Mouse (Mus musculus) heart, embryonic 16.5 days (tissue): ENCODE data around the gene Pnpla1. TPM values are rescaled to one million over a fixed set of nuclear protein-coding genes. Genes with fewer than 3 reads are reported as not detected.

Experiments
- ATAC-seq: fragments of 200-750 bp; cut with Nextera tagmentation; replicated peaks from 2 replicates; pipeline ENCODE4 v1.8.0; 2017; ENCODE audit warnings: moderate number of reproducible peaks; ENCODE audit not compliant: insufficient read depth, low FRiP score; ENCODE audit errors: extremely low read depth
- H3K27ac ChIP-seq: fragments of 300-500 bp; sonication (generic); 2 replicates; pipeline ENCODE4 v1.5.1; 2014; ENCODE audit warnings: mild to moderate bottlenecking, low read length, control low read depth, moderate library complexity
- H3K27me3 ChIP-seq: fragments of 300-500 bp; sonication (generic); 2 replicates; pipeline ENCODE4 v1.6.1; 2014; ENCODE audit warnings: low read length, mixed read lengths; ENCODE audit not compliant: control insufficient read depth, insufficient read depth
- H3K36me3 ChIP-seq: fragments of 300-500 bp; sonication (generic); 2 replicates; pipeline ENCODE4 v1.6.1; 2014; ENCODE audit not compliant: control insufficient read depth, insufficient read depth
- H3K4me1 ChIP-seq: fragments of 300-500 bp; sonication (generic); 2 replicates; pipeline ENCODE4 v1.6.1; 2014; ENCODE audit warnings: low read length, mixed read lengths; ENCODE audit not compliant: control insufficient read depth, insufficient read depth
- H3K4me2 ChIP-seq: fragments of 300-500 bp; sonication (generic); 2 replicates; pipeline ENCODE4 v1.6.1; 2014; ENCODE audit warnings: low read depth, mild to moderate bottlenecking, control low read depth, low read length
- H3K4me3 ChIP-seq: fragments of 300-500 bp; sonication (generic); 2 replicates; pipeline ENCODE4 v1.5.1; 2014; ENCODE audit warnings: mild to moderate bottlenecking, control low read depth, low read length
- H3K9ac ChIP-seq: fragments of 300-500 bp; sonication (generic); 2 replicates; pipeline ENCODE4 v1.6.1; 2014; ENCODE audit warnings: low read length, control low read depth
- H3K9me3 ChIP-seq: fragments of 300-500 bp; sonication (generic); replicated peaks from 2 replicates; pipeline ENCODE4 v1.6.1; 2016; ENCODE audit warnings: low read length; ENCODE audit not compliant: control insufficient read depth
- WGBS: fragments of 180-500 bp; shearing (Covaris S2); extraction: QIAGEN DNeasy Blood & Tissue Kit; methylation state at CpG from one replicate; pipeline ENCODE4 v1.1.7; 2014; 5-methylcytosine and 5-hydroxymethylcytosine counted together
- polyA plus RNA-seq: library from polyadenylated mRNA; unstranded; fragments of >200 nt; fragmentation: Nextera tagmentation; extraction: Ambion mirVana; gene quantifications from 2 replicates; pipeline ENCODE4 v1.2.1, GENCODE M21; 2015

The Pnpla1 gene
- polyA plus RNA-seq, 1 experiment from 2014 or later = 0.03 TPM

DNA sequence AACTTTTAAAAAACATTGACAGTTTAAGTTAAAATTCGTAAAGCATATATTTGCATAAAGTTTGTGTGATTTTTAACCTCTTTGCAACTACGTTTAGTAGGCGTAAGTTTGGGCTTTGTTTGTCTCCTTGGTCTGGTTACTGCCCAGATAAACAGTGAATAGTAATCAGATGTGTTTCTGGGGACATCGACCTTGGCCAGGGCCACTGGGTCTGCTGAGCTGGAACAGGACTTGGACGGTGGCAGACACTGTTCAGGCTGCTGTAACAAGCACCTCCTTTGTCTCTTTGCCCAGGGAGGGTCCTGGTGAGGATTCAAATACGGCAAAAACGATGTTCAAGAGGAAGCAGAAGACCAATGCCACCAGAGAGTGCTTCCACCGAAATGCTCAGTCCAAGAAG, 27.0 kb downstream of the Pnpla1 start:
- Histone ChIP-seq H3K27ac (no peak overlapping the region), H3K4me1 (no peaks in the 10 kb centered on the region), H3K9me3 (0 out of 2 replicates have a peak, but pooled peaks cover 2% of the 10 kb centered on the region), H3K27me3 (0 out of 2 replicates have a peak, but pooled peaks cover 2% of the 10 kb centered on the region), H3K4me3 (no peak overlapping the region), H3K4me2 (no peak overlapping the region), H3K36me3 (no peaks in the 10 kb centered on the region), H3K9ac (no peak overlapping the region)
- ATAC-seq = no peak
- 77% methylated on average over 8 of the region's 8 CpGs for WGBS

DNA sequence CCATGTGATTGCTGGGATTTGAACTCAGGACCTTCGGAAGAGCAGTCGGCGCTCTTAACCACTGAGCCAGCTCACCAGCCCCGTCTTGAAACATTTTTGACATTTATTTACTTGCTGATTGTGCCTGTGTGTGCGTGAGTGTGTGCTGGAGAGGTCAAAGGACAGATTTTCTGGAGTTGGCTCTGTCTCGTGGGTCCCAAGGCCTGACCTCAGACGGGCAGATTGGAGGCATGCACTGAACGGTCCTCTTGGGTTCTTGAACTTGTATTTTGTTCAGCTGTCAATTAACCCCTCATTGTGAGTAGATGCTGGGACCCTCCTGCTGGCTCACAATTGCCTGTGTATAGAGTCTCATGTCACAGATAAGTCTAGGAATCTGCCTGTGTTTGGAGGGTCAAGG, 28.1 kb downstream of the Pnpla1 start:
- Histone ChIP-seq H3K9ac (no peak overlapping the region), H3K9me3 (0 out of 2 replicates have a peak, but pooled peaks cover 2% of the 10 kb centered on the region), H3K4me3 (no peak overlapping the region), H3K4me1 (no peaks in the 10 kb centered on the region), H3K27ac (no peak overlapping the region), H3K4me2 (no peak overlapping the region), H3K36me3 (no peaks in the 10 kb centered on the region), H3K27me3 (no peaks in the 10 kb centered on the region)
- no peak for ATAC-seq
- 78% methylated on average over 8 of the region's 8 CpGs for WGBS

DNA sequence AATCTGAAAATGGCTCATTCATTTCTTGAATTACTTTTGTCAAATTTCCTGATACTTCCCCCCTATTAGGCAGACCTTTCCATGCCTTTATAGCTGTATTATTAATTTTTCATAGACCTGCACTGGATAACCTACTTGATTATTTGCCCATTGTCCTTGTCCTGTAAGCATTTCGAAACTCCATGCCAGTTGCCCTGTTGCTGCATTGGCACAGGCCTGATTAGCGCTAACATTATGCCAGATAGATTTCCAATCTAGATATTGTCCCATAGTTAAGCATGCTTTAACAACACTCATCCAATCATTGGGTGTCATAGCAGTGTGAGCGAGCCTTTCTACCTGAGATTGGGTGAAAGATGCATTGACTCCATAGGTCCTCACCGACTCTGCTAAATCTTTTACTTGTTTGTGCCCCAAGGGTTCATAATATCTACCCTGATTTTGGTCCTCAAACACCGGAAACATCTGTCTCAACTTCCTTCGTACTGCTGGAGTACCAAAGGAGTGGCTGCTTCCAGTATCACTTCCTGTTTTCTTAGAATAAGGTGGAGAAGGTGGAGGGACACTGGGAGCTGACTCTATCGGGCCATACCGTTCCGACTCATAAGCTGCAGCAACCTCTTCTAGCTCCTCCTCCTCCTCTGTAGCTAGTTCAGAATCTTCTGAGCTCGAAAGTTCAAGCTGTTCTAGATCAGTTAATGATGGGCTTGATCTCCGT, 36.0 kb downstream of the Pnpla1 start:
- no peak overlapping the region for H3K27ac ChIP-seq
- WGBS = 75% methylated on average over 11 of the region's 11 CpGs
- H3K4me3 ChIP-seq = no peak overlapping the region
- no peak overlapping the region for H3K9ac ChIP-seq
- H3K4me1 ChIP-seq = no peaks in the 10 kb centered on the region
- no peaks in the 10 kb centered on the region for H3K9me3 ChIP-seq
- H3K4me2 ChIP-seq = no peak overlapping the region
- ATAC-seq = no peak
- H3K27me3 ChIP-seq = no peaks in the 10 kb centered on the region
- H3K36me3 ChIP-seq = no peaks in the 10 kb centered on the region

DNA sequence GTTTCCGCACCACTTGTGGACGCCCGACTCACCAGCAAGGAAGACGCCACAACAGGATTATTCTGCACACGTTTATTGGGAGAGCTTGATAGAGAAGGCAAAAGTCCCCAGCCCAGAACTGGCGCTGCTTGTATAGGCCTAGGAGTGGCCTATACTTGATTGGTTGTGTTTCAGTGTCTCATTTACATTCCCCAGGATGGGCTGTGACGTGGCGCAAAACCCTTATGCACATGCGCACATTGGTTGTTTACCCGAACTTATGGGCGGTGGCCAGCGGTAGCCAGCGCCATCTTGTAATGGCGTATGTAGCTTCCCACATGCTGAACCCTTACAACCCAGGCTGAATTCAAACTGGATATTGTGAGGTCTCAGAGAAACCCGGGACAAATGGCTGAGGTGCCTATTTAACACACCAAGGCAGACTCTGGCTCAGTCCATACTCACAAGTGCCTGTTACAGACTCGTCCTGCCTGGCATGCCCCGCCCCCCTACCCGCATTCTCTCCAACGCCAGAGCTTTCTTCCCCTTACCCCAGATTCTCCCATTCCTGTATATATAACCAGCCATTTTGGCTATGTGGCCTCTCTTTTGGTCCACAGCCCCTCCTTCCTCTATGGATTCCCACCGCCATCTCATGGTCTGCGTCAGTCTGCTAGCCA, 37.1 kb downstream of the Pnpla1 start:
- H3K4me1 ChIP-seq = no peaks in the 10 kb centered on the region
- H3K4me2 ChIP-seq = no peak overlapping the region
- H3K4me3 ChIP-seq = no peak overlapping the region
- no peaks in the 10 kb centered on the region for H3K36me3 ChIP-seq
- no peak overlapping the region for H3K27ac ChIP-seq
- 91% methylated on average over 21 of the region's 21 CpGs for WGBS
- no peak for ATAC-seq
- H3K9me3 ChIP-seq = no peaks in the 10 kb centered on the region
- H3K27me3 ChIP-seq = no peaks in the 10 kb centered on the region
- no peak overlapping the region for H3K9ac ChIP-seq

DNA sequence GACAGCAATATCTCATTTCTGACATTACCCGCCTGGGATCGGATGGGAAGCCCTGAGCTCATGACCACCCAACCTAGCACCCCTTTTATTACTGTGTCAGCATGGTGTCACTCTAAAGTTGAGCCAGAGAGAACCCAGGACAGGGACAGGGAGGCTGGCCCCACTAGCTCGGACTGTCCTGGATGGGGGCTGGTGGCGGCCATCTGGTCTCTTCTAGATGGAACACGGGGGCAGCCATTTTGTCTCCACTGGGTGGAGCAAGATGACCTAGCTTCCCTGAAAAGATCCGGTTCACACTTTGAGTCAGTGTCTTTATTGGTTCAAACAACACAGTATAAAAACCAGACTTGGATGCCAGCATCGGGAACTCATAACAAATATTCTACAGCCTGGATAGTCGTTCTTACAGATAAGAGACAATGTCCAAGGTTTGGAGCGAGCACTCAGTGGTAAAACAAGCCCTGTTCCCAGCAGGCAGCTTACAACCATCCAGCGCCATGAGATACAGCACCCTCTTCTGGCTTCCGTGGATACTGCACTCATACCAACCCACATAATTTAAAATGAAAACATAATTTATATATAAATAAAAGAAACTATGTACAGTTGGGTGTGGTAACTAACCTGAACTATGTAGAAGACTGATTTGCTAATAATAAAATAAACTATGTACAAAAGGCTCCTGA, 38.0 kb downstream of the Pnpla1 start:
- H3K36me3 ChIP-seq = no peaks in the 10 kb centered on the region
- no peak overlapping the region for H3K4me2 ChIP-seq
- no peak overlapping the region for H3K27ac ChIP-seq
- no peak overlapping the region for H3K9ac ChIP-seq
- no peaks in the 10 kb centered on the region for H3K27me3 ChIP-seq
- WGBS = 90% methylated on average over 11 of the region's 11 CpGs
- no peak for ATAC-seq
- H3K9me3 ChIP-seq = no peaks in the 10 kb centered on the region
- H3K4me3 ChIP-seq = no peak overlapping the region
- no peaks in the 10 kb centered on the region for H3K4me1 ChIP-seq

DNA sequence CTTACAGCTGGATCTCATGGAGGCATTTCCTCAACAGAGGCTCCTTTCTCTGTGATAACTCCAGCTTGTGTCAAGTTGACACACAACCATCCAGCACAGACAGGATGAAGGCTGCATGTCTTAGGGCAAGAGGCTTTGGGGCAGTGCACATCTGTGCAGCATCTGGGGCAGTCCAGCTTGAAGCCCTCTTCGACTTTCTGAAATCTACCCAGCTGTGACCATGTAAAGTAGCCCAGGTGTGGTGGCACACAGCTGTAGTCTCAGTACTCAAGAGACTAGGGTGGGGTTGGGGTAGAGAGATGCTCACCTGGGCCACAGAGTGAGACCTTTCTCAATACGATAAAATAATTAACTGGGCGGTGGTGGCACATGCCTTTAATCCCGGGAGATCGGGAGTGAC, 39.6 kb downstream of the Pnpla1 start:
- Histone ChIP-seq H3K27me3 (no peaks in the 10 kb centered on the region), H3K4me3 (no peak overlapping the region), H3K27ac (no peak overlapping the region), H3K9me3 (no peaks in the 10 kb centered on the region), H3K9ac (no peak overlapping the region), H3K36me3 (no peaks in the 10 kb centered on the region), H3K4me2 (no peak overlapping the region), H3K4me1 (no peaks in the 10 kb centered on the region)
- no peak for ATAC-seq
- WGBS = 89% methylated on average over 5 of the region's 5 CpGs

DNA sequence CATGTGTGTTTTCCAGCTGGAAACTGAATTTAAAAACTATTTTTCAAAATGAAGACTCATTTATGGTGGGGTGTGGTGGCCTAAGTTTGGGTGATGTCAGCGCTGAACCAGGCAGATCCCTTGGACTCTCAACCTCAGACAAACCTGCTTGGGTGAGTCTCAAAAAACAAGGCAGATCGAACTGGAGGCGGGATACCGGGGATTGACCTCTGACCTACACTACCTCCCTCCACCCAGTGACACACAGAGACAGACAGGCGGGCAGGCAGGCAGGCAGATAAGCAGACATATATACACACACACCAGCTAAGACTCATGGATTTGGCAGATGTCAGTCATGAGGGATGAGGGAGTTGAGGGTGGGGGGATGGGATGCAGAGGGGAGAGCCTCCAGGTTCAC, 40.0 kb downstream of the Pnpla1 start:
- H3K27me3 ChIP-seq = no peaks in the 10 kb centered on the region
- no peaks in the 10 kb centered on the region for H3K9me3 ChIP-seq
- H3K4me3 ChIP-seq = no peak overlapping the region
- no peak overlapping the region for H3K4me2 ChIP-seq
- H3K36me3 ChIP-seq = no peaks in the 10 kb centered on the region
- no peak for ATAC-seq
- H3K27ac ChIP-seq = no peak overlapping the region
- no peaks in the 10 kb centered on the region for H3K4me1 ChIP-seq
- no peak overlapping the region for H3K9ac ChIP-seq
- 70% methylated on average over 5 of the region's 5 CpGs for WGBS

DNA sequence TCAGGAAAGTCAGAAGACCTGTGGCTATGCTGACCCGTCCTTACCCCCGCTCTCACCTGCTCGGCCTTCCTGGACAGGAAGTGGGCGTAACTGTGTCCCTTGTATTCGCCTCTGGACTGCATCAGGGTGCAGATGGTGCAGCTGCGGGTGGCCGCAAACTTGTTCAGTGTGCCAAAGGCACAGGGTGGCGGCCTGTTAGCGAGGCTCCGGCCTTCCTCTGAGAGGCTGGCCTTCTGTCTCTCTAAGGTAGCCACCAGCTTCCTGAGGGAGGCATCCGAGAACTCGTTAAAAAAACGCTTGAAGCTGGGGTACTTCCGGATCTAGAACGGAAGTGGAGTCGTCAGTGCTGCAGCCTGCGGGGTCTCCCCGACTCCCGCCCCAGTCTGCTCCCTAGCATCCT, 41.2 kb downstream of the Pnpla1 start:
- Histone ChIP-seq H3K27me3 (no peaks in the 10 kb centered on the region), H3K4me3 (no peak overlapping the region), H3K9me3 (no peaks in the 10 kb centered on the region), H3K4me1 (no peaks in the 10 kb centered on the region), H3K9ac (no peak overlapping the region), H3K36me3 (no peaks in the 10 kb centered on the region), H3K27ac (no peak overlapping the region), H3K4me2 (no peak overlapping the region)
- 70% methylated on average over 19 of the region's 19 CpGs for WGBS
- no peak for ATAC-seq

DNA sequence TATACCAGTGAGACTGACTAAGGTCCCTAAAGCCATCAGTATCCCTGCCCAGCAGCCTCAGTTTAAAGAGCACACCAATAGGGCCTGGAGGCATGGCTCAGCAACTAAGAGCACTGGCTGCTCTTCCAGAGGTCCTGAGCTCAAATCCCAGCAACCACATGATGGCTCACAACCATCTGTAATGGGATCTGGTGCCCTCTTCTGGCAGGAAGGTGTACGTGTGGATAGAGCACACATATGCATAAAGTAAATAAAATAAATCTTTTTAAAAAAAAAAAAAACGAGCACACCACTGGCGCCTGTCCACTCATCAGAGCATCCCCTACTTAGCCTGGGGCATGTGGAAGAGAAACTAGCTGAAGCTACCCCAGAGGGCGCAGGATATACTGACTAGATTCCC, 43.3 kb downstream of the Pnpla1 start:
- H3K9ac ChIP-seq = no peak overlapping the region
- H3K36me3 ChIP-seq = no peaks in the 10 kb centered on the region
- ATAC-seq = no peak
- H3K27ac ChIP-seq = no peak overlapping the region
- no peaks in the 10 kb centered on the region for H3K27me3 ChIP-seq
- H3K4me3 ChIP-seq = no peak overlapping the region
- H3K9me3 ChIP-seq = no peaks in the 10 kb centered on the region
- 62% methylated on average over 4 of the region's 4 CpGs for WGBS
- H3K4me1 ChIP-seq = no peaks in the 10 kb centered on the region
- no peak overlapping the region for H3K4me2 ChIP-seq
